Mouse (Mus musculus) 3T3-L1 (cell line): ENCODE results near the gene Odam.

Experiments
- DNase-seq: peaks from one replicate; pipeline ENCODE4 v3.0.0-alpha.2; 2015; ENCODE audit warnings: low read depth, low spot score

The Odam gene

DNA sequence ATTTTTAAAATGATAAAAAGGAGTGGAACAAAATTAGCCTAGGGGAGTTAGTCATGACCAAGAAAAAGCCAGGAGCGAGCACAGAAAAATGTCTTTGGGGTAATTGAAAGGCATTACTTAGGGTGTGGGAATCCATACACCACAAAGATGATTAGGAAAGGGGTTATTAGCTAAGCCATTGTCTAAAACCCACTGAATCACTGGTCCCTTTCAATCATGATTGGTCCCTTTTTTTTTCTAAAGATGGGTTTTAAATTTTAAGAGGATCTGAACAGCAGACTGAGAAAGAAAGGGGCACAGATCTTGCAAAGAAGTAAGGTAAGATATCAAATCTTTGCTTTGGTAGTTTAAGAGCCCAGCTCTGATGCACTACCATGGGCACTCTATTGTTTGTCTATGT lies at the start of gene Odam:
Gene Odam (plus strand): TSS at position 301 of the 400 bp plus-strand sequence.
- DNase-seq: no peak

DNA sequence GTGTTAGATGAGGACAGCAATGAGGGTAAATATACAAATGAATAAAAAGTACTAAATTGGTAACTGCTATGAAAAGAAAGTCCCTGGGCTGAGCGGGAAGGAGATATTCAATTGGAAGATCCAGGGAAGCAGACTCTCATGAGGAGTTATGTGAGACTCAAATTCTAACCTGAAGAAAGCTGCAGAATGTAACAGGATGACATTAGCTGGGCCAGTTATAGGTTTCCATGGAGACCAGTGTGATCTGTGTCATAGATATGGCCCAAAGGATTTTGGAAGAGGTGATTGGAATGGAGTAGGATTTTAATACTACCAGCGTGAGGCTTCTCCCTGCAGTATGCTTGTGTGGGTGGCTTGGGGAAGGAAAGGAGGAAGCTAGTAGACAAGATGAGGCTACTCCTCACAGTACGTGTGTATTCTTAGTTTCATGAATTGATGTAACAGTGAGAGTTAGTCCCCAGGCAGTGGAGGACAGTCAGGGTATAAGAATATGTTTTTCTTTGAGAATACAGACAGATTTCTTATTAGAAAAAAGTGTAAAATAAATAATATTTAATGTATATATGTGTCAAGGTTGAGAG lies 29.6 kb upstream of the Odam start:
- DNase-seq: no peak

- DNase-seq: no peak
Observed at GRCm38 (mm10) chr5:87870084-87870483, 14.7 kb upstream of the Odam start.

GRCm38 (mm10) chr5:87871423-87871822 lies 13.4 kb upstream of the Odam start:
- DNase-seq: peak; percentile 5

DNA sequence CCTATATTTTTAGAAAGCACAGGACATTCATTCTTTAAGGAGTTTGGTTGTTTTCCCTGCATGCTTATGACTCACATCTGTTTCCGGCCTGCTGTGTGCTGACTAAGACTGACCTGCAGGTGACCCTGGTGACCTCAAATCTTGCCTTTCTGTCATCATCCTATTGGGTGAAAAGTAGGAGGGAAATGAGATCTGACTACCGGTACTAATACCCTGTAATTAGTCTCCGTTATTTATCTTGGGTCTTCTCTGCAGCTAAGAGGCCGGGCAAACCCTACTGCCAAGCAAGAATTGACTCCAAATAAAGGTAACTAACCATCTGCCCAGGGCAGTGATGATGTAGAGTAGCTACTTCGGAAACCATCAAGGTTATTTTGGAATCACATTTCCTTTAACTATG lies 40.5 kb downstream of the Odam start, which contains the start of gene Csn3:
Gene Csn3 (plus strand): TSS at position 208 of the 400 bp plus-strand sequence.
- DNase-seq: peak; percentile 34

GRCm38 (mm10) chr5:87931603-87932002 lies 46.8 kb downstream of the Odam start:
- no peak for DNase-seq

GRCm38 (mm10) chr5:87940752-87941151 lies 55.9 kb downstream of the Odam start:
- DNase-seq: peak; percentile 4

DNA sequence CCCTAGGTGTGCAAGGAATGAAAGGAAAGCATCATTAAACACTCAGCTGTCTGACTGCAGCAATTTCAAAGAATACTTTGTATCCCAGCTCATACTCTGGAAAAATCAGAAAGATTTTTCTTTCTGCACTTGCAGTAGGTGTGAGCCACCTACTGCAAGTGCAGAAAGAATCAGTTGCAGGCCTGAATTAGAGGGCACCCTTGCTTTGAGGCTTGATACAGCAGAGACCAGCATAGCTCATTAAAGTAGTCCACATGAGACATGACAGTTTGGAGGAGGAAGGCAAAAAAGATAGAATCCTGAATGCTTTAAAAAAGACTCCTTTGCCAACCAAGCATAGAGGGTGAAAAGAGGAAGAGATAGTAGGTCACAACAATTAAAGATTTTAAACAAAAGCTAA lies 57.7 kb downstream of the Odam start:
- no peak for DNase-seq
